Mouse (Mus musculus) spleen, postnatal 14 days (tissue): Measurements from ENCODE around the gene Ctsf.
"Not testable (repeated sequence)": the region's sequence is repeated elsewhere in the genome, so short reads cannot be mapped to it uniquely, and the experiment has no call there.

Source experiments
- DNase-seq, 2 experiments: peaks; one replicate each; pipeline ENCODE4 v3.0.0; 2021 to 2022; ENCODE audit warnings: low spot score in 2 of 2

Ctsf gene

GRCm38 (mm10) chr19:4854552-4855469, at the start of gene Ctsf:
Gene Ctsf (plus strand): TSS chr19:4855130.
- DNase-seq, result peak; percentile 51 to 56

GRCm38 (mm10) chr19:4810309-4810708, 44.6 kb upstream of the Ctsf start:
- DNase-seq, result no peak

- DNase-seq, result no peak
These were observed 44.2 kb upstream of the Ctsf start for GRCm38 (mm10) chr19:4810746-4811062.

- peak; percentile 94 for DNase-seq
These were observed 43.6 kb upstream of the Ctsf start, which contains the start of the genes Gm21992 and Rbm14 for GRCm38 (mm10) chr19:4811063-4811908. Gene Gm21992 (minus strand): TSS chr19:4811612. Gene Rbm14 (minus strand): TSS chr19:4811634.

- no peak for DNase-seq
These were observed 43.1 kb upstream of the Ctsf start for GRCm38 (mm10) chr19:4811909-4812242.

GRCm38 (mm10) chr19:4812334-4812949, 42.5 kb upstream of the Ctsf start:
- not testable (repeated sequence) for DNase-seq

- DNase-seq, result peak in 1 of 2 experiments; percentile 38
These were observed 41.9 kb upstream of the Ctsf start for GRCm38 (mm10) chr19:4813015-4813414.

- DNase-seq, result no peak
These were observed 37.6 kb upstream of the Ctsf start for GRCm38 (mm10) chr19:4817182-4817835.

GRCm38 (mm10) chr19:4820678-4821303, 34.1 kb upstream of the Ctsf start:
- DNase-seq, result no peak

GRCm38 (mm10) chr19:4828444-4829114, 26.4 kb upstream of the Ctsf start:
- no peak for DNase-seq

- no peak for DNase-seq
These were observed 25.8 kb upstream of the Ctsf start for GRCm38 (mm10) chr19:4829156-4829555.

GRCm38 (mm10) chr19:4833977-4834376, 21.0 kb upstream of the Ctsf start:
- DNase-seq, result no peak

GRCm38 (mm10) chr19:4836096-4836495, 18.8 kb upstream of the Ctsf start:
- no peak for DNase-seq

GRCm38 (mm10) chr19:4837049-4837448, 17.9 kb upstream of the Ctsf start:
- no peak for DNase-seq

- DNase-seq, result no peak
These were observed 16.3 kb upstream of the Ctsf start for GRCm38 (mm10) chr19:4838526-4839140.

- peak; percentile 90 to 91 for DNase-seq
These were observed 15.8 kb upstream of the Ctsf start, which contains the start of the genes Ccs and Ccdc87 for GRCm38 (mm10) chr19:4839149-4839548. Gene Ccs (minus strand): TSS chr19:4839332. Gene Ccdc87 (plus strand): TSS chr19:4839366.

- DNase-seq, result no peak
These were observed 14.1 kb upstream of the Ctsf start for GRCm38 (mm10) chr19:4840848-4841247.

- no peak for DNase-seq
These were observed 12.3 kb upstream of the Ctsf start for GRCm38 (mm10) chr19:4842611-4843010.

GRCm38 (mm10) chr19:4845846-4846245, 9.1 kb upstream of the Ctsf start:
- DNase-seq, result no peak

- DNase-seq, result no peak
These were observed 7.4 kb upstream of the Ctsf start for GRCm38 (mm10) chr19:4847490-4847889.
